Mouse (Mus musculus) heart, postnatal 0 days (tissue): Measurements from ENCODE around the gene Tsga10ip.
A peak's percentile ranks its signal among the peaks of the same experiment; 100 is the strongest.

Source experiments
- CTCF ChIP-seq: IDR thresholded peaks from 2 replicates; pipeline ENCODE4 v1.5.1; 2016; ENCODE audit warnings: antibody characterized with exemption, control low read depth, low read depth
- EP300 ChIP-seq: IDR thresholded peaks from 2 replicates; pipeline ENCODE4 v1.6.1; 2016; ENCODE audit warnings: antibody characterized with exemption, low read depth

DNA sequence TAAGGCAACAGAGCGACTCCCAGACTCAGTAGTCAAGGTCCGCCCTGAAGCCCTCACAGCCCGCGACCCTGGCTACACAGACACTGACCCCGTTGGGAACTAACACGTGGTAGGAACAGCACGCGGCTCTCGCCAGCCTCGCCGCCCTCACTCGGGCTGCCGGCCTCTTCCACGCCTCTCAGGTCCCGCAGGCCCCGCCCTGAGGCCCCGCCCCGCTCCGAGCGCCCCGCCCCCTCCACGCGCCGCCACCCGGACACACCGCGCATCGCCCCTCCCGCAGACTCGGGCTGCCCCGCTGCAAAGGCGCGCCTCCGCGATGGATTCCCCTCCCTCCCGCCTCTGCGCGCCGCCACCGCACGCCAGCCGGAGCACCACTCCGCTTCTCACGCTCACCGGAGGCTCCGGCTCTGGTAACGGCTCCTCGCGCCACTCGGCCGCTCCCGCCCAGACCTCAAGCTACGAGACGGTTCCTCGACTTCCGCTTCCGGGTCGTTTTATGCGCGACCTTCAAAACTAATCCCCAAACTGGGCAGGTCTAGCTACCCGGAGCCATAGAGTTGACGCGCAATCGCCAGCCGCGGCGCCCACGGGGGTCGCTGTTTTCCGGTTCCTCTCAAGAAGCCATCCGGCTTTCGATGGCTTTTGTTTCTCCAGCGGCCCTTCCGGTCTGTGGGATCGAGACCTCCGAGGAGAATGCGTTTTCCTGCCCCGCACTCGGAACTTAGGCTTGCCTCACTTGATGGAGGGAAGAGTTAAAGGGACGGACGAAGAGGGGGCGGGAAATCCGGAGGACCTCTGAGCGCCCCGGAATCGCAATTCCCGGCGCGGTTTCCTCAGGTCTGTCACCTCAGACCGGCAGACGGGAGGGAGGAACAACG, 35.9 kb downstream of the Tsga10ip start, which contains the start of gene Eif1ad:
- TF ChIP-seq EP300 (0 out of 2 replicates have a peak, but pooled peaks have one; percentile 49), CTCF (0 out of 2 replicates have a peak, but pooled peaks have one; percentile 4)
